Mouse (Mus musculus) adipocyte (in vitro differentiated cells): ENCODE data around the gene Olfr1029.
"Not testable (repeated sequence)": the region's sequence is repeated elsewhere in the genome, so short reads cannot be mapped to it uniquely, and the experiment has no call there.

Experiments used
- DNase-seq: peaks from one replicate; pipeline ENCODE4 v3.0.0-alpha.2; 2016; ENCODE audit warnings: low spot score

Gene Olfr1029

DNA sequence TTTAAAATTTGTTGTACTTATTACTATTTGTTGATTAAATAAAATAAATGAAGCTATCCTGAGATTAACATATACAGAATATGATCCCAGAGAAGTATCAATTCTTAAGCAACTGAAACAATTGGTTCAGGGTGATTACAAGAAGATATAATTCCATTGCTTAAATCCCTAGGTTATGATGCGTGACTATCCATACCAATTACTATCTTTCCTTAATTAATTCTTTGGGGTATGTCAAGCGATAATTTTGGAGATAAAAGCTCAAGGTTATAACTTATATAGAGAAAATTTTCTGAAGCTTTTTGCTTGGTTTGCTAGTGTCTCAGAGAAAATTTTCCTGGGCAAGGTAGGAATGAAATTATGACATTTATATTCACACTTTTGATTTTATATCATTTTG lies at the start of gene Olfr1029:
Gene Olfr1029 (plus strand): TSS at position 301 of the 400 bp plus-strand sequence.
- DNase-seq: no peak

DNA sequence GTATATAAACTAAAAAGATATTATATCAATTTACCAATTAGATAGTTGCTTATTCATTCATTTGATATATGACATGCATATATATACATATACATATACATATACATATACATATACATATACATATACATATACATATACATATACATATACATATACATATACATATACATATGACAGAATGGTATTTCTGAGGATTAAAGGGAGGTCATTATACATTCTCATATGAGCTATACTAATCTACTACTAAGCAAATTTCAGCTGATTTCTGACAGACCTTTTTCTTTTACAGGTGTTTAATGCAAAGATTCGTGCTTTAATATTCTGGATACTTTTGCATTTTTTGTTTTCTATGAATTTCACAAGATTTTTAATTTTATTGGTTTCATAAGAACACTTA lies 23.6 kb upstream of the Olfr1029 start, which contains the start of gene Olfr1028:
Gene Olfr1028 (plus strand): TSS at position 301 of the 400 bp plus-strand sequence.
- no peak for DNase-seq

DNA sequence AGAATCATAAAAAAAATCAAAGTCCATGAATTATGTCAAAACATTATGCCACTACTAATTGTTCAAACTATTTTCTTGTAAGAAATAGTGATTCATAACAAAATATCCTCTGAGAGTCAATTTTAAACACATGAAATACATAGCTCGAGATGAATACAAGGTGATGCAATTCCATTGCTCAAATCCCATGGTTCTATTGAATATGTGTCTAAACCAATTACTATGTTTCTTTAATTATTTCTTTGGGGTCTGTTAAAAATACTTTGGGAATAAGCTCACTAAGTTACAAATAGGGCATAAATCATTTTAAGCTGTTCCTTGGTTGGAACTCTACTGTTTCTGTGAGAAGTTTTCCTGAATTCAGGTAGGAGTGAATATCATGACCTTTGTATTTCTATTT lies 5.3 kb downstream of the Olfr1029 start, which contains the start of gene Olfr1030:
Gene Olfr1030 (plus strand): TSS at position 301 of the 400 bp plus-strand sequence.
- DNase-seq: no peak

DNA sequence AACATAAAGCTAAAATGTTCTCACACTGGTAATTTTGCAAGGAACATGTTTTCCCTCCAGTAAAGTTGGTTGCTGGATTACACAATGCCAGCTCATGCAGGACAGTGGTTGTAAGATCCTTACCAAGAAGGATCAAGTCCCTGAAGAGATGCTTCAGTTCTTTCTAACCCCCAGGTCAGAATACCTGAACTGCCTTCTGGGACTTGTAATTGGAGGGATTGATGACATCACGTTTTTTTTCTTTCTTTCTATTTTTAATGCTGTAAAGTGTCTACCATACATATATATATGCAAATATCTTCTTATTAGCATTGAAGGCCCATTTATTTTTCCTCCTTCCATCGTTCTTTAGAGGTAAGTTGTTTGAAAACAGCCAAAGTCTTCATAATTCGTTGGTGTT lies 16.3 kb downstream of the Olfr1029 start, which contains the start of gene Olfr1031:
Gene Olfr1031 (plus strand): TSS at position 301 of the 400 bp plus-strand sequence.
- DNase-seq: no peak

DNA sequence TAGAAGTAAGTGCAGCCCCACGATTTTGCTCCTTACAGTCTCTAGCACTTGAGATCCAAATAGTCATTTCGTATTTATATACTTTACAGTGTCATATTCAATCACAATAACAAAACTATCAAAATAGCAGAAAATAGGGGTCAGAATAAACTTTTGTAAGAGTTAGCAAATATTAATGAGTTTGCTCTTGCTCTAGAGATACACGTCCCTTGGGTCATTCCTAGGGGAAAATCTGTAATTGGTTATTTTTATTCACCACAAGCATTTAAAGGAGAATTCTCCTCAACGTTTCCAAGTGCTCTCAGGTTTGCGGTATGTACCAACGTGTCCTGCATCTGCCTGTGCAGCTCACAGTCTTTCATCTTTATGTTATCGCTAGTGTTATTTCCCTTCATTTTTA lies 31.5 kb downstream of the Olfr1029 start, which contains the start of gene Olfr1032:
Gene Olfr1032 (plus strand): TSS at position 301 of the 400 bp plus-strand sequence.
- DNase-seq: no peak

DNA sequence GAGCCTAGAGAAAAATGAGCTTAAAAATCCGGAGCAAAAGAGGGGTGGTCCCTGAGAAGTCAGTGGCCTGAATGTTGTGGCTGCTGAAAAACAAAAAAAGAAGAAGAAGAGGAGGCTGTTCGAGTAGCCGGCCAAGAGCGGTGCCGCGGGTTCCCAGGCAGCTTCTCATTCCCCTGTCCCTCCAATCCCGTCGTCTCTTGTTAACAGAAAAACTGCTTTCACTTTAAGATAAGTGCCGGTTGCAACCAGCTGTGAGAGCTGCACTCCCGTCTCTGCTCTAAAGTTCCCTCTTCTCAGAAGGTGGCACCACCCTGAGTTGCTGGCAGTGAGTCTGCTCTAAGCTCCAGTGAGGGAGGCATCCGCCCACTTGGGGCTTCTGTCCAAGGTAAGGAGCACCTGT lies 46.7 kb downstream of the Olfr1029 start, which contains the start of gene Olfr1033:
Gene Olfr1033 (plus strand): TSS at position 228 of the 400 bp plus-strand sequence.
- DNase-seq: not testable (repeated sequence)

DNA sequence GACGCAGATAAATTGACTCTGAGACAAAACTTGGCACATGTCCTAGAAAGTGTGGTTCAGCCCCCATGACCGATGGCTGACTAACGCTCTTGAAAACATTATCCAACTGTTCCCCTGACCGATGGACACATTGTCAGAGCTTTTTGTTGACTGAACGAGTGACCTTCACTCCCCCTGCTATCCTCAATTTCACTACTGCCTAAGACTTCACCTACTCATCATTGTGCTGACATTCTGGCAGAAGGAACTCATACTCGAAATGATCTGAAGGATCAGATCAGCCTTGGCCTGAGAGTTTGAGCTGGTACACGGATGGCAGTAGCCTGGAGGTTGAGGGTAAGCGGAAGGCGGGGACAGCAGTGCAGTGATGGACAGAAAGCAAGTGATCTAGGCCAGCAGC lies 47.8 kb downstream of the Olfr1029 start:
- not testable (repeated sequence) for DNase-seq
